Mouse (Mus musculus): Measurements from ENCODE around the gene Zfp111.

Zfp111 gene

DNA sequence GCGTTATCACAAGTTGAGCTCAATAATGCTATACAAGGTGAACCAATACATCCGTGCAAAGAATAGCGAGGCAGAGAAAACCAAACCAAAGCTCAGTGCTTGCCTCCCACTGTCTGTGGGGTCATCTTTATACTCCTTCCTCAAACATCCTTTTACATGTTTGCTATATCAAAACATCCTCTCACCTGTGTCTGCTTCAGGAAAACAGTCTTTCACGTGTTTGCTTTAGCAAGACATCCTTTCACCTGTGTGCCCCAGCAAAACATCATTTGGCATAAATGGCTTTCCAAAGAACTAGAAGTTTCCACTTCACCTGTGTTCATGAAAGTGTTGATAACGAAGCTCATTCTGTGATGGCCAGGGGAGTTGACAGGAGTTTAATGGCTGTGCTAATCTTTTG is at the start of gene Zfp111:
Gene Zfp111 (minus strand): TSS at position 101 of the 400 bp plus-strand sequence.
- no peak for DNase-seq (ENCODE audit: low spot score in 2 of 2)

DNA sequence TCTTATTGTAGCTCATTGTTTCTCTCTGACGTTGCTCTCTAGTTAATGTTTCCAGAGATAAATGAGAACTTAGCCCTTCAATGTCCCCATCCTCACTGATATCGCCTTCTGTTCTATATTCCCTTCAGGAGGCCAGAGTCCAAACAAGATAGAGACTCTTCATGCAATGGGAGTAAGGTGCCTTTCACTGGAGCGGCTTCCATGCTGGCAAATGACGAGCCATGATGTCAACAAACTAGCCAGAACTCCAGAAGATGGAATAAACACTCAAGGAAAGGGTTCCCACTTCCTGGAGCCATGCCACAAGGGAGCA is 48.7 kb upstream of the Zfp111 start:
- no peak for DNase-seq (ENCODE audit: low spot score in 2 of 2)

GRCm38 (mm10) chr7:24259306-24259999 is 48.2 kb upstream of the Zfp111 start:
- DNase-seq (ENCODE audit: low spot score in 2 of 2): peak; percentile 12 to 13

DNA sequence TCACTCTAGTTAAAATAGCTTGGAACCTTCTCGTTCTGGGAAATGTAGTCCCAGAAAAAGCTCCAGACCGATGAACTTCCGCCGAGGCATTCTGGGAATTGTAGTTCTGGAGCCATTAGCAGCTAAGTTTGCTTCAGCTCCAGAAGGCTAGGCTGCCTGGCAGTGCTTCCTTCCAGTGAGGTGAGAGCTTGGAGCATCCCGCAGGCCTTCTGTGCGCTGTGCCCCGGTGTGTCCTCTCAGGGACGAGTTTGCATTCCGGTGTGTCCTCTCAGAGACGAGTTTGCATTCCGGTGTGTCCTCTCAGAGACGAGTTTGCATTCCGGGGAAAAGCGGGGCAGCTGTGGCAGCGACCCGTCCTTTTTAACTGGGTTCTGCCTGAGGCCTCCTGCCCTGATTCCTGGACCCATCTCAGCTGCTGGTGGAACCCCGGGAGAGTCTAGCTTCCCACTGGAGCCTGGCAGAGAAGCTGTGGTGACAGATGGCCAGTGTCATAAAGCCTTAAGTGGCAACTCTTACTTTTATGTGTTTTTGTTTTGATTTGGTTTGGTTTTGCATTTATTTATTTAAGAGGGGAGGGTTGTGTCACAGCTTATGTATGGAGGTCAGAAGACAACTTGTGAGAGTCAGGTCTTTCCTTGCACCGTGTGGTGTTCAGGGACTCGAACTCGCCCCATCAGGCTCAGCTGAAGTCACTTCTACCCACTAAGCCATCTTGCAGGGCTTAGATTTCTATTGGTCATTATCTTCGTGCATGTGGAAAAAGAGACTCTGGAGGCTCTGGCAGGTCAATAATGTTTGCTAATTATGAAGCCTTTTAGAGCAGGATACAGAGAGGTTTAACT is 43.6 kb upstream of the Zfp111 start, which contains the start of gene Zfp108:
Gene Zfp108 (plus strand): TSS at position 162 of the 842 bp plus-strand sequence.
- peak; percentile 88 to 93 for DNase-seq (ENCODE audit: low spot score in 2 of 2)

DNA sequence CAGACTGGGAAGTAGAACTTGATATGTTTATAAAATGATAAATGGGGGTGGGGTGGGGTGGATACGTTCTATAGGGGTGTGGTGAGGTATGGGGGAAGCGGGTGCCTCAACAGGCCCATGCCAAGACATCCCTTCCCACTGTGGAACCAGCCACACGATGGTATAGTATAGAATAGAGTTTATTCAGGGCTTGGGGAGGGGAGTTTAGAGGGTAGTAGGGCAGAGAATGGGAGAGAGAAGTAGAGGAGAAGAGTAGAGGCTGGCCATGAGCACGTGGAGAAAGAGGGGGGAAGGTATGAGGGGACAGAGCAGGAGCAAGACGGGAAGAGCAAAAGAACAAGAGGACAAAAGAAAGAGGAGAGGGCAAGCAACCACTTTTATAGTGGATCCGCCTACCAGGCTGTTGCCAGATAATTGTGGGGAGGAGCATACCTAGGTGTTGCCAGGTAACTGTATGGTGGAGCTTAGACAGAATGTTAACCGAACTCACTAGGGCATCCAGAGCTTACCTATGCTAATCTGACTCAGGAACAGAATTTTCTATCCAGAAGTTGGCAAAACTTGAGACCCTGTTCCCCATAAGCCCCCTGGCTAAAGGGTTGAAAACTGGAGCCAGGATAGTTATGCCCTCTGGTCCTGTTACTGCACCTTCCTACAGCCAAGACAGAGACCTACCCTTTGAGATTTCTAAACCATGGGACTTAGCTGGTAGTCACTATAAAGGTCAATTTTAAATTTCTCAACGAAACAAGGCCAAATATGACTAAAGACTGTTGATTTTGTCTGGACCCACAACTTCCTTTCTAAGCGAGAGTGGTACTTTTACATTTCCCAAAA is 42.8 kb upstream of the Zfp111 start:
- DNase-seq (ENCODE audit: low spot score in 2 of 2): no peak

DNA sequence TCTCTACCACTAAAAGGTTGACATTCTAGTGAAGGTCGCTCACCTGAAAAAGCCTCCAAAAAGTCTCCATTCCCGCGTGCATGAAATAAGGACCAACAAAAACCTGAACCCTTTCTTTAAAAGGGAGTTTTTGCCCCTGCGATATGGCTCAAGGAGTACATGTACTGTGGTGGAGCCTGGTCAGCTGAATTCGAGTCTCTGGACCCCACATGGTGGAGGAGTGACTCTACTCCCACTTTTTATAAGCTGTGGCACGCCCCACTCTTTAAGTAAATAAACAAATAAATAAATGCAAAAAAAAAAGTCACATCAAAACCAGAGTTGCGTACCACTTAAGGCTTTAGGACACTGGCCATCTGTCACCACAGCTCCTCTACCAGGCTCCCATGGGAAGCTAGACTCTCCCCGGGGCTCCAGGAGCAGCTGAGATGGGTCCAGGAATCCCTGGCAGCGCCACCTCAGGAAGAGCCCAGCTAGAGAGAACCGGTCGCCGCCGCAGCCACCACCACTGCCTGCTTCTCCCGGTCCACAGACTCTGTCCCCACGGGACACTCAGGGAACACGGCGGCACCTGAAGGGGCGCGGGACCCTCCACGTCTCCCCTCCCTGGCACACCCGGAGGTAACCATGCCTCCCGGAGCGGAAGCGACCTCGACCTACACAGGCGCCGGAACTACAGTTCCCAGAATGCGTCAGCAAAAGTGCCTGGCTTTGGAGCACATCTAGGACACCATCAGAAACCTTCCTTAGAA is 26.0 kb upstream of the Zfp111 start, which contains the start of gene Zfp109:
Gene Zfp109 (minus strand): TSS at position 521 of the 752 bp plus-strand sequence.
- DNase-seq (ENCODE audit: low spot score in 2 of 2): peak; percentile 80 to 85

DNA sequence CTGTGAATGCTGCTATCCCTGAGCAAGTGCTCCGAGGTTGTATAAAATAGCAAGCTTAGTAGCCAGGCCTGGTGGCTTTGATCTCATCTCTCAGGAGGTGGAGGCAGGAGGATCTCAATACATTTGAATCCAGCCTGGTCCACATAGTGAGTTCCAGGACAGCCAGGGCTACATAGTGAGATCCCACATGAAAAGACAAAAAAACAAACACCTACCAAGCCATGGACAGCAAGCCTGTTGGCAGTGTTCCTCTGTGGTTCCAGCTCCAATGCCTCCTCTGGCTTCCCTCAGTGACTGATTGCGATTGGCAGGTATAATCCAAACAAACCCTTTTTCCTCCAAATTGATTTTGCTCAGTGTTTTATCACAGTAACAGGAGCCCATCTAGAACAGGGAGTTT is 947 bp downstream of the Zfp111 start:
- no peak for DNase-seq (ENCODE audit: low spot score in 2 of 2)

DNA sequence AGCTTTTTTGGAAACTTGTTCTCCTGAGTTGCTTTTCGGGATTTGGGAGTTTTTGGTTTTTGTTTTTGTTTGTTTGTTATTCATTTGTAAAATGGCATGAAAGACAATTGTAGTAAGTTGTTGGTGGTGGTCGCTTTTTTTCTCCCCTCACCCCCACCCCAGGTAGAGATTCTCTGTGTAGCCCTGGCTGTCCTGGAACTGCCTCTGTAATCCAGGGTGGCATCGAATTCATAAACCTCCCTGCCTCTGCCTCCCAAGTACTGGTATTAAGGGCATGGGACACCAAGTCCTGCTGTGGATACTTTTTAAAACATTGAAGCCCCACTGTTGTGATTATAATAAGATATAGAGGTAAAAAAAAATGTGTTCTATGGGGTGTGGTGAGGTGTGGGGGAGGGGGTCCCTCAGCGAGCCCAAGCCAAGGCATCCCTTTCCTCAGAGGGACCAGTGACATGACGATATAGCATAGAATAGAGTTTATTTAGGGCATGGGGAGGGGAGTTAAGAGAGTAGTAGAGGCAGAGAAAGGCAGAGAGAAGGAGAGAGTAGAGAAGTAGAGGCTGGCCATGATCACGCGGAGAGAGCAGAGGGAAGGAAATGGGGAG is 2.9 kb downstream of the Zfp111 start:
- no peak for DNase-seq (ENCODE audit: low spot score in 2 of 2)

GRCm38 (mm10) chr7:24207488-24208261 is 3.6 kb downstream of the Zfp111 start:
- peak; percentile 76 to 80 for DNase-seq (ENCODE audit: low spot score in 2 of 2)

GRCm38 (mm10) chr7:24196961-24197360 is 14.3 kb downstream of the Zfp111 start:
- DNase-seq (ENCODE audit: low spot score in 2 of 2): no peak

DNA sequence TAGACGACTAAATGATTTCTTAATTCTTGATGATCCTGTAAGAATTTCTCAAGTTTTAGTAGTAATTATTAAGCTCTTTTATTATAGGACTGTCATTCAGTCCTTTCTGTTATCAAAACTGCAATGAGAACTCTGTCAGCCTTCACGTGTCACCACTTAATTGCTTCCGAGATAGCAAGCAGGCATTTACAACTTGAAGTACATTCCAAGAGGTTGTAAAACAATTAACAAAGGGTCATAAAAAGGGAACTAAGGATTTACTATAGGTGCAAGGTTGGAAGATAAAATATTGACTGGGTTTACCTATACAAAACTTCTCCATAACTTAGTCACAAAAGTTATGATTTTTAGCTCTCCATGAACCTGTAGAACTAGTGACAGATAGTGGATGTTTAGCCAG is 18.1 kb downstream of the Zfp111 start:
- no peak for DNase-seq (ENCODE audit: low spot score in 2 of 2)

- no peak for DNase-seq (ENCODE audit: low spot score in 2 of 2)
Measured at GRCm38 (mm10) chr7:24191361-24191760, 19.9 kb downstream of the Zfp111 start.

- DNase-seq (ENCODE audit: low spot score in 2 of 2): no peak
Measured at GRCm38 (mm10) chr7:24189571-24189944, 21.7 kb downstream of the Zfp111 start.

DNA sequence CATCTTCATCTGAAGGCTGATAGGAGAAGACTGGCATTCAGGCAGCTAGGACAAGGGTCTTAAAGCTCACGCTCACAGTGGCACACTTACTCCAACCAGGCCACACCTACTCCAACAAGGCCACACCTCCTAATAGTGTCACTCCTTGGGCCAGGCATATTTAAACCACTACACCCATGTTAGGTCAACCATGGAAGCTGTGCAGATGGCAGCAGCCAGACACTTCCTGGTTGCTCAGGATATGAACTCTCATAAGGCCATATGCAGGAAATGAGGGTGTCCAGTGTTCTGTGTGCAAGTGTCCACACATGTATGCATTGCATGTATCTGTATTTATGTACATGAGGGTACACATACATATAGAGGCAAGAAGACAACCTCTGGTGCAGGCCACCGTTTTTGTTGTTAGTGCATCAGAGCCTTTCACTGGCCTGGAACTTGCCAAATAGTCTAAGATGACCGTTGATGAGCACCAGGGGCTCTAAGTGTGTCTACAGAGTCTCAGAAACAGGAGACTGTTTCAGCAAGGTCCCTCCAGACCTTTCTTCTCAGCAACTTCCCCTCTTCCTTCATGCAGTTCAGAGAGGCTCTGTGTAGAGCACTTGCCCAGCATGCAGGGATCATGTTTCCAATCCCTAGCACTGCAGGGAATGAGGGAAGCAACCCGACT is 22.2 kb downstream of the Zfp111 start:
- DNase-seq (ENCODE audit: low spot score in 2 of 2): no peak

DNA sequence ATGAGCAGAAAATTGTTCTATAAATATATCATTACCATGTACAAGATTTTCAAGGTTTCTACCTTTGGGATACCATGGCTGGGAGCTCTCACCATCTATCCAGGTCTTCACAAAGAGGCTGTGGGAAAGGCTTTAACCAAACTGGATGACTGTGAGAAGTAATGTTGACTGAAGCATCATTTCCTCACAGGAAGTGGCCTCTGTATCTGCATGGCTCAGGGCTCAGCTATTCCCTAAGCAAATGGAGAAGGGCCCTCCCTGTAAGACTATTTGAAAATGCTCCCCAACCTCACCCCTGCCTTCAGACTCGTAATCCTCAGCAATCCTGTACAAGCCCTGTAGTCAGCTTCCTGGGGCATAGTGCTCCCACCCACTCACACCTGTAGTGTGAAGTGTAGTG is 23.6 kb downstream of the Zfp111 start:
- DNase-seq (ENCODE audit: low spot score in 2 of 2): no peak

DNA sequence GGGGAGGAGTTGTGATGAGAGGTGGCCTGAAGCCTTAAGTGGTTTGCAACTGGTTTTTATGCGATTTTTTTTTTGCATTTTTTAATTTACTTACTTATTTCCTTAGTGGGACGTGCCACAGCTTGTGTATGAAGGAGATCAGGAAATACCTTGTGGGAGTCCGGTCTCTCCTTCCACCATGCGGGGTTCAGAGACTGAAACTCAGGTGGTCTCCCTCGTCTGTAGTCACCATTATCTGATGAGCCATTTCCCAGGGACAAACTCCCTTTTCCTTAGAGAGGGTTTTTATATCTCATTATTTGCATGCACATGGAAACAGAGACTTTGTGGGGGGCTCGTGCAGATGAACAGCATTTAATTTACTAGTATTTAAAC is 35.9 kb downstream of the Zfp111 start:
- DNase-seq (ENCODE audit: low spot score in 2 of 2): no peak

DNA sequence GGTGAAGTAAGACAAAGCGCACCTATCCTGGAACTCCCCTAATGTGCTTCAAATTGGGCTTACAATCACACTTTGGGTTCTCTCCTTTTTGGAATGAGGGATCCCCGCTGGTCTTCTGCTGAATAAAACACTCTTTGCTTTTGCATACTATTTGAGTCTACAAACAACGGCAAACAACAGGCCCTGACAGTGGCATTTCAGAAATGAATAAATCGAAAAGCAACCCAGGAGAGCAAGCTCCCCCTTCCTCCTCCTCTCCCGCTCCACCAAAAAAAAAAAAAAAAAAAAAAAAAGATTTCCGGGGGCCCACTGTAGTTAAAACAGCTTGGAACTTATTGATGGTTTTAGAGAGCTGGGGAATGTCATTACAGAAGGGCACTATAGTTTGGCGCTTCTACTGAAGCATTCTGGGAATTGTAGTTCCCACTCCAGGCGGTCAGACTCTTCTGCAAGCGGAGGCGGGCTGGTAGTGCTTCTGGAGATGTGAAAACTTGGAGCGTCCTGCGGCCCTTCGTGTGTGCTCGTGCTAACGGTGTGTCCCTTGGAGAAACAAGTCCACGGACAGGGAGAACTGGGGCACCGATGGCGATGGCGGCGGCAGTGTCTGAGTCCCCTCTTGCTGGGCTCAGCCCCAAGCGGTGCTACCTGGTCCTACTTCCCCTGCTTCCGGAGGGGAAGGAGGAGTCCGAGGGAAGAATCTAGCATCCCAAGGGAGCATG is 36.5 kb downstream of the Zfp111 start, which contains the start of gene Zfp114:
Gene Zfp114 (plus strand): TSS at position 443 of the 719 bp plus-strand sequence.
- peak; percentile 74 to 78 for DNase-seq (ENCODE audit: low spot score in 2 of 2)

GRCm38 (mm10) chr7:24172191-24172590 is 39.1 kb downstream of the Zfp111 start:
- DNase-seq (ENCODE audit: low spot score in 2 of 2): no peak

- DNase-seq (ENCODE audit: low spot score in 2 of 2): no peak
Measured at GRCm38 (mm10) chr7:24153272-24153671, 58.0 kb downstream of the Zfp111 start.

All from right cerebral cortex, adult 2 months (tissue).